Mouse (Mus musculus): ENCODE results near the gene Foxn3. TPM values are rescaled to one million over a fixed set of nuclear protein-coding genes. Genes with fewer than 3 reads are reported as not detected.
A peak's percentile ranks its signal among the peaks of the same experiment; 100 is the strongest.

The Foxn3 gene
- polyA plus RNA-seq, 1 experiment from 2014 or later, result 86.4 TPM

DNA sequence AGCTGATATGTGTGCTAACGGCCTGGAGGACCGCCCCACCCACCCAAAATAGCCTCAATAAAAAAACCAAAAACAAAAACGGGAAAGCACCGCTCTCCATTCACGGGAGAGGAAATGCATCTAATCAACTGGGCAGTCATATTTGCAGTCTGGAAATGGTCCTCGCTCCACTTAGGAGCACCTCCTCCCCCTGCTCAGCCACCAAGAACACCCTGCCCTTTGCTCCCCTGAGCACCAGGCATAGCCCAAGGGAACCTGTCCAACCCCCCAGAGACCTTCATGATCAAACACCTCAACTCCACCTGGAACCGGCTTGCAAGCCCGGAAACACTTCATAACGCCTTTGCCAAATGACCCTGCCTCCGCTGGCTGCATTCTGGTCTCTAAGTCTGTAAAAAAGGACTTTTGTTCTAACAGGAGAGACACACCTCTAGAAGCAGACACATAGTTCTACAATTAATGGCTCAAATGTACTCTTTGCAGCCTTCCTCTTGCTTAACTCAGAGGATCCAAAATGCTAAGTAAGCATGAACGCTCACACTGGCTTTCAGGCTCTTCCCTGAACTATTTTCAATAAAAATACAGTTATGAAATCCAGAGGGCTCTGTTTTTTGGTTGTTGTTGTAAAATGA, 2.6 kb downstream of the Foxn3 start:
- WGBS, result 68% methylated on average over 11 of the region's 11 CpGs
- Histone ChIP-seq H3K4me1 (peaks cover 34% of the 10 kb centered on the region), H3K27ac (replicated peaks) (no peak overlapping the region), H3K9ac (replicated peaks) (no peak overlapping the region), H3K4me2 (replicated peaks) (peak overlapping the region; percentile 54), H3K36me3 (no peaks in the 10 kb centered on the region), H3K9me3 (no peaks in the 10 kb centered on the region), H3K27me3 (no peaks in the 10 kb centered on the region), H3K4me3 (peak overlapping the region; percentile 70; the same call in 1 of the 2 replicates)
- no peak for ATAC-seq (replicated peaks)

- Histone ChIP-seq H3K4me3 (no peak overlapping the region), H3K9me3 (no peaks in the 10 kb centered on the region), H3K27me3 (no peaks in the 10 kb centered on the region), H3K4me2 (replicated peaks) (no peak overlapping the region), H3K27ac (replicated peaks) (no peak overlapping the region), H3K4me1 (peaks cover 34% of the 10 kb centered on the region), H3K9ac (replicated peaks) (no peak overlapping the region), H3K36me3 (no peaks in the 10 kb centered on the region)
- 93% methylated on average over 11 of the region's 11 CpGs for WGBS
- ATAC-seq (replicated peaks), result no peak
Observed at GRCm38 (mm10) chr12:99559483-99559882, 3.9 kb downstream of the Foxn3 start.

DNA sequence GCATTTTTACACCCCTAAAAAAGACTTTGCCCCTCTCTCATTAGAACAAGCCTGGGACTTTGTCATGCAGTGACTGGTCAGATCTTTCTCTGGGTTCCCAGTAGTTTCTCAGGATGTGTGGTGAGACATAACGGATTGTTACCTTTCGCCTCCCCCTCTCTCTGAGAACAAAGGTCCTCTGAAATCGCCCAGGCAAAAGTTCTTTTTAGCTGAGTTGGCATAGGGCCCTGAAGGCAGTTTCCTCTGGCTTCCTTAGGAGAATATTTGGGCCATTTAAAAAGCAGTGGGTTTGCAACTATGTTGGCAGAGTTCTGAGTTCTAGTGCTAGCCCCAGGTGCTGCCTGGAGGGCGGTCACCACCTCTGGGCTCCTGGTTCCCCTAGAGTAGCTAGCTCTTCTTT, 4.9 kb downstream of the Foxn3 start:
- 65% methylated on average over 4 of the region's 4 CpGs for WGBS
- H3K4me3 ChIP-seq, result no peak overlapping the region
- no peak overlapping the region for H3K9ac ChIP-seq (replicated peaks)
- H3K4me1 ChIP-seq, result peaks cover 29% of the 10 kb centered on the region
- H3K4me2 ChIP-seq (replicated peaks), result no peak overlapping the region
- no peaks in the 10 kb centered on the region for H3K9me3 ChIP-seq
- H3K36me3 ChIP-seq, result no peaks in the 10 kb centered on the region
- ATAC-seq (replicated peaks), result no peak
- no peaks in the 10 kb centered on the region for H3K27me3 ChIP-seq
- no peak overlapping the region for H3K27ac ChIP-seq (replicated peaks)

- Histone ChIP-seq H3K27me3 (no peaks in the 10 kb centered on the region), H3K4me2 (replicated peaks) (no peak overlapping the region), H3K27ac (replicated peaks) (no peak overlapping the region), H3K9me3 (no peaks in the 10 kb centered on the region), H3K9ac (replicated peaks) (no peak overlapping the region), H3K36me3 (no peaks in the 10 kb centered on the region), H3K4me1 (peaks cover 29% of the 10 kb centered on the region), H3K4me3 (no peak overlapping the region)
- WGBS, result 74% methylated on average over 8 of the region's 8 CpGs
- no peak for ATAC-seq (replicated peaks)
Observed at GRCm38 (mm10) chr12:99557498-99557897, 5.9 kb downstream of the Foxn3 start.

GRCm38 (mm10) chr12:99550629-99551028, 12.8 kb downstream of the Foxn3 start:
- no peak for ATAC-seq (replicated peaks)
- no peaks in the 10 kb centered on the region for H3K9me3 ChIP-seq
- 66% methylated on average over 8 of the region's 8 CpGs for WGBS

GRCm38 (mm10) chr12:99549811-99550210, 13.6 kb downstream of the Foxn3 start:
- 97% methylated on average over 10 of the region's 10 CpGs for WGBS
- H3K4me3 ChIP-seq, result no peak overlapping the region
- no peaks in the 10 kb centered on the region for H3K36me3 ChIP-seq
- no peak overlapping the region for H3K4me2 ChIP-seq (replicated peaks)
- H3K9me3 ChIP-seq, result no peaks in the 10 kb centered on the region
- ATAC-seq (replicated peaks), result no peak
- no peak overlapping the region for H3K27ac ChIP-seq (replicated peaks)
- peaks cover 10% of the 10 kb centered on the region; the same call in 1 of the 2 replicates for H3K4me1 ChIP-seq
- H3K27me3 ChIP-seq, result no peaks in the 10 kb centered on the region
- H3K9ac ChIP-seq (replicated peaks), result no peak overlapping the region

More at GRCm38 (mm10) chr12:99550629-99551028, 12.8 kb downstream of the Foxn3 start:
- Histone ChIP-seq H3K4me3 (no peak overlapping the region), H3K4me2 (replicated peaks) (no peak overlapping the region), H3K4me1 (peaks cover 3% of the 10 kb centered on the region; the same call in 1 of the 2 replicates), H3K27ac (replicated peaks) (no peak overlapping the region), H3K9ac (replicated peaks) (no peak overlapping the region), H3K27me3 (no peaks in the 10 kb centered on the region), H3K36me3 (no peaks in the 10 kb centered on the region)

- Histone ChIP-seq H3K27ac (replicated peaks) (no peak overlapping the region), H3K4me1 (peaks cover 8% of the 10 kb centered on the region; the same call in 1 of the 2 replicates), H3K9me3 (no peaks in the 10 kb centered on the region), H3K9ac (replicated peaks) (no peak overlapping the region), H3K36me3 (no peaks in the 10 kb centered on the region), H3K4me2 (replicated peaks) (no peak overlapping the region), H3K27me3 (no peaks in the 10 kb centered on the region), H3K4me3 (no peak overlapping the region)
- ATAC-seq (replicated peaks), result no peak
- WGBS, result 86% methylated on average over 7 of the region's 7 CpGs
Observed at GRCm38 (mm10) chr12:99548419-99548818, 15.0 kb downstream of the Foxn3 start.

- H3K9me3 ChIP-seq, result no peaks in the 10 kb centered on the region
- H3K27me3 ChIP-seq, result no peaks in the 10 kb centered on the region
- H3K27ac ChIP-seq (replicated peaks), result no peak overlapping the region
- no peak overlapping the region for H3K9ac ChIP-seq (replicated peaks)
- no peak for ATAC-seq (replicated peaks)
- H3K4me3 ChIP-seq, result no peak overlapping the region
- H3K4me2 ChIP-seq (replicated peaks), result no peak overlapping the region
- 86% methylated on average over 6 of the region's 6 CpGs for WGBS
- H3K36me3 ChIP-seq, result no peaks in the 10 kb centered on the region
- peaks cover 8% of the 10 kb centered on the region; the same call in 1 of the 2 replicates for H3K4me1 ChIP-seq
Observed at GRCm38 (mm10) chr12:99547295-99547694, 16.1 kb downstream of the Foxn3 start.

DNA sequence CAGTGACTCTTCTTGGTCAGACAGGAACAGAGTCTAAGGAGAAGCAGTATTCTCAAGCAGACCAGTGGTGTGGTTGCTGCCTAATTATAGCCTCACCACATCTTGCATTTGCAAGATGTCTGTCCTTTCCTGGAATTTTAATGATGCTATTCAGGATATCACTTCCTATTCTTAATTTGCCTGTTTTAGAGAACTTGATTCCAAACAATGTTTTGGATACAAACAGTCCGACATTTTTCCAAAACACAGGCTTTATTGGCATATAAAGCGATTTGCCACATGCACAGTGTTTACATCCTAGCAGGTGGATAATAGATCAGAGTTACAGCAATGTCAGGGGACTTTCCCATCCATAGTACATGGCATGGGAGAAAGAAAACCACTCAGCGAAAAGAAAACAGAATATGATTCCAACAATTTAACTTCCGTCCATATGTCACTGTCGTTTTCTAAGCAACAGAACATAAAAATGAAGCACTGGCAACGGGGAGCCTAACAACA, 18.1 kb downstream of the Foxn3 start:
- Histone ChIP-seq H3K9ac (replicated peaks) (no peak overlapping the region), H3K4me2 (replicated peaks) (no peak overlapping the region), H3K4me1 (peaks cover 8% of the 10 kb centered on the region; the same call in 1 of the 2 replicates), H3K27ac (replicated peaks) (peak overlapping the region; percentile 42; the same call in 1 of the 2 replicates), H3K27me3 (no peaks in the 10 kb centered on the region), H3K4me3 (no peak overlapping the region), H3K9me3 (no peaks in the 10 kb centered on the region), H3K36me3 (no peaks in the 10 kb centered on the region)
- 60% methylated on average over 6 of the region's 6 CpGs for WGBS
- no peak for ATAC-seq (replicated peaks)

DNA sequence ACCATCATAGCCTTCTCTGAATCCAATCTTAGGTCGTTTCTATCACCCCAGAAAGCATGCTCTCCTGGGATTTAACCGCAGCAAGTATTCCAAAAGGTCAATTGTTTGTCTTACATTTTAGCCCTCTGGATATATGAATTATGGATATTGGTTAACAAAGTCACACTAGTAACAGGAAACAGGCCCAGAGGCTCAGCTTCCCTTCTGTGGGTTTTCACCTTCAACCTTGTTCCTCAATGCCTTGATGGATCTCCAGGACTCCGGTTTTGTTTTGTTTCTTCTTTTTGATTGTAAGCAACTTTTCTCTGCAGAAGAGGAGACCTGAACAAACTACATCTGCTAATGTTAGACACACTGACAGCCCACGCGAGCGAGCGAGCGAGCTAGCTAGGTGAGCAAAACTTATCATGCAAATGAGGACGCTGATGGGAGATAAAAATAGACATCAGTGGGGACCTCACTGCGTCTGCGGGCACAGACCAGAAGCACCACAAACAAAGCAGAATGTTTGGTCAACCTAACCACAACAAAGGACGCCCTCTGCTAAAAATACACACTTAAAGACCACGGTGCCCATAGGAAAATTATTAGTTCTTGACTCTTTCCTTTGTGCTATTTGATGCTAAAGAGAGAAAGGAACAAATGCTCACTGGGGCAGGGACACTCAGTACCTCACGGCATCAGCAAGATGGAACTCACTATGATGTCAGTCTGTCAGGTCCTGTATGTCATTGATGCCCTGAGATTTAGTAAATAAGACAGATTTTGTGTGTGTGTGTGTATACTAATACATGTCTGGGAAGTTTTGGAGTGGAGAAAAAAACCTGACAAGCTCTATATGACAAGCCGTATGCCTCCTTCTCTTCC, 18.9 kb downstream of the Foxn3 start:
- ATAC-seq (replicated peaks), result no peak
- Histone ChIP-seq H3K36me3 (no peaks in the 10 kb centered on the region), H3K27ac (replicated peaks) (no peak overlapping the region), H3K27me3 (no peaks in the 10 kb centered on the region), H3K4me2 (replicated peaks) (no peak overlapping the region), H3K9ac (replicated peaks) (no peak overlapping the region), H3K4me3 (no peak overlapping the region), H3K9me3 (no peaks in the 10 kb centered on the region), H3K4me1 (peaks cover 8% of the 10 kb centered on the region; the same call in 1 of the 2 replicates)
- WGBS, result 85% methylated on average over 15 of the region's 15 CpGs

DNA sequence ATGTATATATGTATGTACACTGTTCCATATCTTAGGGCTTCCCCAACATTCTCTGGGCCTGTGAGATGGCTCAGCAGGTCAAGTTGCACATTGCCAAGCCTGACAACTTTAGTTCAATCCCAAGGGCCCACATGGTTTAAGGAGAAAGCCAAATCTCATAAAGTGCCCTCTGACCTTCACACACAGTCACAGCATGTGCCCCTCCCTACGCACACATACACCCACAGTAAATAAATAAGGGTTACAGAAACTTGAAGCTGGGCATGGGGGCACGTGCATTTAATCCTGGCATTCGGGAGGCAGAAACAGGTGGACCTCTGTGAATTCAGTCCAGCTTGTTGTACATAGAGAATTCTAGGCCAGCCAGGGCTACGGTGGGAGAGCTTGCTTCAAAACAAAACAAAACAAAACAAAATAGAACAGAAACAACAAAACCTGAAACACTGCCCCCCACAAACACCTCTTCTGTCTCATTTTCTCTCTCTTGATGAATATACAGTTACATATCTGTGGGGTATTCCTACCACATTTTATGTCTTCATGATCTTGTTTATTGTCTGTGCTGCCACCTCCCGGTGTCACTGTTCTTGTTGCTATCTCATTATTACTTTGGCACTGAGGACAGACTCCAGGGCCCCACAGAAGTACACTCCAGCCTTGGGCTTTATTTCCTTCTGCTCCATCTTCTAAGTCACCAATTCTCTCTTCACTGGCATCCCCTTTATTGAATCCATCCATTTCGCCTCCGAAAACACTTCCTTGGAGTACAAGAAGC, 19.8 kb downstream of the Foxn3 start:
- Histone ChIP-seq H3K27me3 (no peaks in the 10 kb centered on the region), H3K9me3 (no peaks in the 10 kb centered on the region), H3K9ac (replicated peaks) (no peak overlapping the region), H3K36me3 (no peaks in the 10 kb centered on the region), H3K4me1 (peaks cover 8% of the 10 kb centered on the region; the same call in 1 of the 2 replicates), H3K27ac (replicated peaks) (no peak overlapping the region), H3K4me2 (replicated peaks) (no peak overlapping the region), H3K4me3 (no peak overlapping the region)
- ATAC-seq (replicated peaks), result no peak
- 95% methylated on average over 7 of the region's 7 CpGs for WGBS
